Mouse (Mus musculus): ENCODE data around the gene Gm49369.
A peak's percentile ranks its signal among the peaks of the same experiment; 100 is the strongest.
"Not testable (repeated sequence)": the region's sequence is repeated elsewhere in the genome, so short reads cannot be mapped to it uniquely, and the experiment has no call there.

The Gm49369 gene

GRCm38 (mm10) chr7:142371768-142372661 lies 10.5 kb downstream of the Gm49369 start:
- DNase-seq (ENCODE audit: low spot score), result no peak

- DNase-seq (ENCODE audit: low spot score), result no peak
Observed at GRCm38 (mm10) chr7:142371398-142371767, 11.1 kb downstream of the Gm49369 start.

GRCm38 (mm10) chr7:142370937-142371336 lies 11.5 kb downstream of the Gm49369 start:
- no peak for DNase-seq (ENCODE audit: low spot score)

GRCm38 (mm10) chr7:142369820-142370219 lies 12.6 kb downstream of the Gm49369 start:
- DNase-seq (ENCODE audit: low spot score), result no peak

- DNase-seq (ENCODE audit: low spot score), result no peak
Observed at GRCm38 (mm10) chr7:142368856-142369255, 13.6 kb downstream of the Gm49369 start.

- no peak for DNase-seq (ENCODE audit: low spot score)
Observed at GRCm38 (mm10) chr7:142363107-142363506, 19.4 kb downstream of the Gm49369 start.

GRCm38 (mm10) chr7:142360743-142361142 lies 21.7 kb downstream of the Gm49369 start:
- no peak for DNase-seq (ENCODE audit: low spot score)

- no peak for DNase-seq (ENCODE audit: low spot score)
Observed at GRCm38 (mm10) chr7:142359129-142359528, 23.3 kb downstream of the Gm49369 start.

GRCm38 (mm10) chr7:142357566-142357965 lies 24.9 kb downstream of the Gm49369 start:
- no peak for DNase-seq (ENCODE audit: low spot score)

GRCm38 (mm10) chr7:142354661-142355233 lies 27.7 kb downstream of the Gm49369 start:
- no peak for DNase-seq (ENCODE audit: low spot score)

- no peak for DNase-seq (ENCODE audit: low spot score)
Observed at GRCm38 (mm10) chr7:142353854-142354253, 28.6 kb downstream of the Gm49369 start.

GRCm38 (mm10) chr7:142351569-142351968 lies 30.9 kb downstream of the Gm49369 start:
- DNase-seq (ENCODE audit: low spot score), result no peak

- DNase-seq (ENCODE audit: low spot score), result no peak
Observed at GRCm38 (mm10) chr7:142349308-142349961, 33.0 kb downstream of the Gm49369 start.

GRCm38 (mm10) chr7:142347542-142347941 lies 34.9 kb downstream of the Gm49369 start:
- DNase-seq (ENCODE audit: low spot score), result no peak

GRCm38 (mm10) chr7:142342247-142342640 lies 40.2 kb downstream of the Gm49369 start:
- DNase-seq (ENCODE audit: low spot score), result no peak

GRCm38 (mm10) chr7:142341564-142342246 lies 40.8 kb downstream of the Gm49369 start:
- DNase-seq (ENCODE audit: low spot score), result no peak

- no peak for DNase-seq (ENCODE audit: low spot score)
Observed at GRCm38 (mm10) chr7:142340269-142340970, 42.0 kb downstream of the Gm49369 start.

GRCm38 (mm10) chr7:142335151-142335550 lies 47.3 kb downstream of the Gm49369 start:
- DNase-seq (ENCODE audit: low spot score), result peak; percentile 51

GRCm38 (mm10) chr7:142334246-142334645 lies 48.2 kb downstream of the Gm49369 start:
- DNase-seq (ENCODE audit: low spot score), result peak; percentile 96

GRCm38 (mm10) chr7:142332741-142333140 lies 49.7 kb downstream of the Gm49369 start:
- not testable (repeated sequence) for DNase-seq (ENCODE audit: low spot score)

GRCm38 (mm10) chr7:142331281-142331680 lies 51.2 kb downstream of the Gm49369 start:
- DNase-seq (ENCODE audit: low spot score), result no peak

GRCm38 (mm10) chr7:142330271-142330724 lies 52.2 kb downstream of the Gm49369 start:
- DNase-seq (ENCODE audit: low spot score), result peak; percentile 54

Measured in testis, postnatal 10 days (tissue).